Mouse (Mus musculus): Measurements from ENCODE around the gene Ppp1r13l. TPM values are rescaled to one million over a fixed set of nuclear protein-coding genes. Genes with fewer than 3 reads are reported as not detected.
A peak's percentile ranks its signal among the peaks of the same experiment; 100 is the strongest.

Gene Ppp1r13l
- total and polyA plus RNA-seq, 3 experiments, result 1.5 to 15.9 TPM; not detected in 1

- Histone ChIP-seq H3K4me3 (ENCODE audit: control insufficient read depth in 1 of 2, insufficient read depth in 1 of 2, low read depth in 2 of 2, low read length in 2 of 2) (peak overlapping the region; percentile 53 to 87), H3K27me3 (ENCODE audit: control insufficient read depth in 1 of 2, insufficient read depth in 2 of 2, low read length in 2 of 2) (peaks cover 0 to 2% of the 10 kb centered on the region in 2 experiments; a peak in 1 of 4 replicates), H3K9ac (ENCODE audit: control insufficient read depth, low read depth, low read length, poor library complexity, severe bottlenecking) (peak overlapping the region; percentile 51), H3K27ac (ENCODE audit: control insufficient read depth, low read depth, low read length) (no peak overlapping the region), H3K4me1 (ENCODE audit: control insufficient read depth in 1 of 2, insufficient read depth in 2 of 2, low read length in 2 of 2) (peaks cover 9 to 19% of the 10 kb centered on the region in 2 experiments), H3K36me3 (ENCODE audit: control insufficient read depth in 1 of 2, insufficient read depth in 2 of 2, low read length in 2 of 2) (peaks cover 0 to 15% of the 10 kb centered on the region in 2 experiments; a peak in 2 of 4 replicates), H3K9me3 (replicated peaks; ENCODE audit: insufficient read depth, low read length) (no peaks in the 10 kb centered on the region), H3K79me2 (ENCODE audit: control insufficient read depth, insufficient read depth, low read length, poor library complexity) (no peaks in the 10 kb centered on the region)
- peak in 1 of 2 experiments; percentile 9; a peak in 1 of 4 replicates for TF ChIP-seq EP300 (IDR thresholded peaks at IDR 0.05; ENCODE audit: low read depth in 1 of 2, low read length in 2 of 2)
- TF ChIP-seq SIN3A (IDR thresholded peaks at IDR 0.05; ENCODE audit: low read length), result 0 out of 2 replicates have a peak, but pooled peaks have one; percentile 13
- TF ChIP-seq CTCF (IDR thresholded peaks at IDR 0.05 in 2 of 3, conservative IDR thresholded peaks at IDR 0.05 in 1 of 3; ENCODE audit: control insufficient read depth in 1 of 3, insufficient read depth in 1 of 3, low read depth in 2 of 3, low read length in 3 of 3, poor library complexity in 1 of 3, severe bottlenecking in 1 of 3), result no peak
- no peak for TF ChIP-seq MYC (IDR thresholded peaks at IDR 0.05; ENCODE audit: low read depth, low read length)
- no peak for TF ChIP-seq ZC3H11A (IDR thresholded peaks at IDR 0.05; ENCODE audit: low read depth, low read length)
- TF ChIP-seq GABPA (IDR thresholded peaks at IDR 0.05; ENCODE audit: low read depth, low read length), result 0 out of 2 replicates have a peak, but pooled peaks have one; percentile 5
- no peak for TF ChIP-seq SMC3 (IDR thresholded peaks at IDR 0.05; ENCODE audit: low read depth, low read length)
- peak; percentile 47; the same call in 1 of the 2 replicates for TF ChIP-seq E2F4 (IDR thresholded peaks at IDR 0.05; ENCODE audit: borderline replicate concordance, low read depth, low read length)
- 0 out of 2 replicates have a peak, but pooled peaks have one; percentile 7 for TF ChIP-seq MXI1 (IDR thresholded peaks at IDR 0.05; ENCODE audit: low read depth, low read length)
- peak; percentile 59; the same call in 1 of the 2 replicates for TF ChIP-seq ETS1 (IDR thresholded peaks at IDR 0.05; ENCODE audit: low read depth, low read length)
- peak; percentile 30; the same call in 1 of the 2 replicates for TF ChIP-seq GATA1 (IDR thresholded peaks at IDR 0.05; ENCODE audit: low read depth, low read length)
- peak; percentile 90 for DNase-seq (ENCODE audit: low read depth, low spot score)
Observed at GRCm38 (mm10) chr7:19327128-19327527, 32.4 kb upstream of the Ppp1r13l start.

GRCm38 (mm10) chr7:19327782-19328181 is 31.8 kb upstream of the Ppp1r13l start:
- Histone ChIP-seq H3K4me1 (ENCODE audit: control insufficient read depth in 1 of 2, insufficient read depth in 2 of 2, low read length in 2 of 2) (peaks cover 9 to 23% of the 10 kb centered on the region in 2 experiments), H3K9ac (ENCODE audit: control insufficient read depth, low read depth, low read length, poor library complexity, severe bottlenecking) (peak overlapping the region; percentile 4; the same call in 1 of the 2 replicates), H3K79me2 (ENCODE audit: control insufficient read depth, insufficient read depth, low read length, poor library complexity) (no peaks in the 10 kb centered on the region), H3K36me3 (ENCODE audit: control insufficient read depth in 1 of 2, insufficient read depth in 2 of 2, low read length in 2 of 2) (peaks cover 0 to 18% of the 10 kb centered on the region in 2 experiments; a peak in 2 of 4 replicates), H3K4me3 (ENCODE audit: control insufficient read depth in 1 of 2, insufficient read depth in 1 of 2, low read depth in 2 of 2, low read length in 2 of 2) (peak overlapping the region; percentile 53 to 87; a peak in 3 of 4 replicates), H3K27me3 (ENCODE audit: control insufficient read depth in 1 of 2, insufficient read depth in 2 of 2, low read length in 2 of 2) (no peaks in the 10 kb centered on the region; a peak in 1 of 4 replicates), H3K27ac (ENCODE audit: control insufficient read depth, low read depth, low read length) (peak overlapping the region; percentile 6; the same call in 1 of the 2 replicates), H3K9me3 (replicated peaks; ENCODE audit: insufficient read depth, low read length) (no peaks in the 10 kb centered on the region)
- peak; percentile 53 for DNase-seq (ENCODE audit: low read depth, low spot score)
- no peak for TF ChIP-seq MYB (IDR thresholded peaks at IDR 0.05; ENCODE audit: low read depth, low read length)
- TF ChIP-seq SIN3A (IDR thresholded peaks at IDR 0.05; ENCODE audit: low read length), result no peak
- no peak for TF ChIP-seq USF1 (IDR thresholded peaks at IDR 0.05; ENCODE audit: low read depth, low read length)
- no peak for TF ChIP-seq E2F4 (IDR thresholded peaks at IDR 0.05; ENCODE audit: borderline replicate concordance, low read depth, low read length)
- no peak for TF ChIP-seq POLR2AphosphoS2 (IDR thresholded peaks at IDR 0.05; ENCODE audit: low read length)
- no peak for TF ChIP-seq CHD2 (IDR thresholded peaks at IDR 0.05; ENCODE audit: low read length)
- TF ChIP-seq MAFK (IDR thresholded peaks at IDR 0.05; ENCODE audit: borderline replicate concordance, low read depth, low read length), result no peak
- TF ChIP-seq TBP (IDR thresholded peaks at IDR 0.05; ENCODE audit: low read depth, low read length), result no peak
- peak in 1 of 2 experiments; percentile 38; a peak in 2 of 4 replicates for TF ChIP-seq EP300 (IDR thresholded peaks at IDR 0.05; ENCODE audit: low read depth in 1 of 2, low read length in 2 of 2)
- TF ChIP-seq RCOR1 (IDR thresholded peaks at IDR 0.05; ENCODE audit: low read depth, low read length), result no peak
- TF ChIP-seq SMC3 (IDR thresholded peaks at IDR 0.05; ENCODE audit: low read depth, low read length), result no peak
- no peak for TF ChIP-seq NELFE (IDR thresholded peaks at IDR 0.05; ENCODE audit: low read depth, low read length)
- no peak for TF ChIP-seq CHD1 (IDR thresholded peaks at IDR 0.05; ENCODE audit: low read depth, low read length)
- no peak for TF ChIP-seq NRF1 (IDR thresholded peaks at IDR 0.05; ENCODE audit: insufficient read depth, low read depth, low read length, poor library complexity, severe bottlenecking)
- no peak for TF ChIP-seq POLR2AphosphoS5 (IDR thresholded peaks at IDR 0.05; ENCODE audit: borderline replicate concordance, low read depth, low read length)
- TF ChIP-seq CTCF (IDR thresholded peaks at IDR 0.05 in 2 of 3, conservative IDR thresholded peaks at IDR 0.05 in 1 of 3; ENCODE audit: control insufficient read depth in 1 of 3, insufficient read depth in 1 of 3, low read depth in 2 of 3, low read length in 3 of 3, poor library complexity in 1 of 3, severe bottlenecking in 1 of 3), result no peak
- TF ChIP-seq ZMIZ1 (IDR thresholded peaks at IDR 0.05; ENCODE audit: low read depth, low read length), result no peak
- TF ChIP-seq MEF2A (IDR thresholded peaks at IDR 0.05; ENCODE audit: extremely low read depth, insufficient replicate concordance, low read depth, low read length, poor library complexity, severe bottlenecking), result no peak
- no peak for TF ChIP-seq BHLHE40 (IDR thresholded peaks at IDR 0.05; ENCODE audit: borderline replicate concordance, low read depth, low read length)
- no peak for TF ChIP-seq GABPA (IDR thresholded peaks at IDR 0.05; ENCODE audit: low read depth, low read length)
- TF ChIP-seq MXI1 (IDR thresholded peaks at IDR 0.05; ENCODE audit: low read depth, low read length), result no peak
- no peak for TF ChIP-seq ELF1 (IDR thresholded peaks at IDR 0.05; ENCODE audit: low read depth, low read length)
- no peak for TF ChIP-seq ZKSCAN1 (IDR thresholded peaks at IDR 0.05; ENCODE audit: low read depth, low read length)
- TF ChIP-seq TAL1 (IDR thresholded peaks at IDR 0.05; ENCODE audit: low read length), result 0 out of 2 replicates have a peak, but pooled peaks have one; percentile 15
- no peak for TF ChIP-seq KAT2A (conservative IDR thresholded peaks at IDR 0.05; ENCODE audit: low read depth, low read length)

All from MEL (cell line).